Mouse (Mus musculus): Measurements from ENCODE around the gene Cenpo. TPM values are rescaled to one million over a fixed set of nuclear protein-coding genes. Genes with fewer than 3 reads are reported as not detected.
"Not testable (repeated sequence)": the region's sequence is repeated elsewhere in the genome, so short reads cannot be mapped to it uniquely, and the experiment has no call there.

The Cenpo gene
- 1 to 10 TPM; 1.6 to 1.8 TPM for total RNA-seq (2021)
- long read RNA-seq, experiment 1, full-length matches to known transcripts, result 1 of 3 reads
- long read RNA-seq, experiment 1, partial matches to known transcripts, result 0 of 3 reads
- long read RNA-seq, experiment 1, other reads (novel, unspliced or antisense), result 2 of 3 reads
- long read RNA-seq, experiment 2, partial matches to known transcripts, result 0 of 2 reads
- long read RNA-seq, experiment 2, other reads (novel, unspliced or antisense), result 2 of 2 reads

DNA sequence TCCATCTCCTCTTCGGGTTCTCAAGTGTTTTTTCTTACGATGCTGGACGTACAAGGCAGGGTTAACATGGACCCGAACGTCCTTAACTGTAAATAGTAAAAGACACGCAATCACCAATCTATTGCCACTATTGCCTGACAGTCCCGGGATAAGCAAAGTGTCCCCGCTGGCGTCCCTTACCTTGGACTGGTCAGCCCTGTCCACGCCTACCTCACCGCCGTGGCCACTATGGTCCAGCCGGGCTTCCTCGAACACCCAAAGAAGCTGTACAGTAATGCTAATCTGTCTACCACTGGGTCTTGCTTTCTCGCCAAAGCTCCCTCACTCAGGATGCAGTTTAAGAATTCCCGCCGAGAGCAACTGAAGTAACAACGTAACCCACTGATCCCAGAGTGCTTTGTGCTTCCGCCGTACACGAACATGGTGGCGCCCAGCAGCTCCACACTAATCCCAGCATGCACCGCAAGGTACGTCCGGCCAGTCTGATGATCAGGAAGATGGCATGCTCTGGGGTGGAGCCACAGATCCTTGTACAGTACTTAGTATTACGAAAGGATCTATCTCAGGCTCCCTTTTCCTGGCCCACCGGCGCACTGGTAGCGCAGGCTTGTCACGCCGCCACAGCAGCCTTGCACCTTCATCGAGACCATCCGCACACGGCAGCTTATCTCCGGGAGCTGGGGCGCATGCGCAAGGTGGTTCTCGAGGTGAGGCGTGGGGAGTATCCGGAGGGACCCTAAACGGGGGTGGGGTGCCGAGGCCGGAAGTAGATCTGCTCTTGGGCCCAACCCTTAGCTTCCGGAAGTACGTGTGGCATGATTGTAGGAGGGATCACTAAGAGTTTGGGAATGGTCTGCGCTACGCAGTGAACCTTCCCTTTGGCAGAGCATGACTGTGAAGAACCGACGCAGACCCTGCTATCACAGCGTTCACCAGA, at the start of gene Cenpo, which contains the start of gene Ptrhd1:
Gene Cenpo (minus strand): TSS at position 723 of the 937 bp plus-strand sequence.
Gene Ptrhd1 (plus strand): TSS at position 456 of the 937 bp plus-strand sequence.
- peak; percentile 96 for DNase-seq
- intact Hi-C loops (cut with DNase I), result loop anchor here (10.0 kb wide), 1 partner anchor 999 kb away; no protein-coding TSS in a partner anchor
- Histone ChIP-seq H3K27ac (peak within 1 kb of the TSS; percentile 99), H3K4me3 (peak within 1 kb of the TSS; percentile 83)
- no peak for TF ChIP-seq CTCF (IDR thresholded peaks at IDR 0.05)

DNA sequence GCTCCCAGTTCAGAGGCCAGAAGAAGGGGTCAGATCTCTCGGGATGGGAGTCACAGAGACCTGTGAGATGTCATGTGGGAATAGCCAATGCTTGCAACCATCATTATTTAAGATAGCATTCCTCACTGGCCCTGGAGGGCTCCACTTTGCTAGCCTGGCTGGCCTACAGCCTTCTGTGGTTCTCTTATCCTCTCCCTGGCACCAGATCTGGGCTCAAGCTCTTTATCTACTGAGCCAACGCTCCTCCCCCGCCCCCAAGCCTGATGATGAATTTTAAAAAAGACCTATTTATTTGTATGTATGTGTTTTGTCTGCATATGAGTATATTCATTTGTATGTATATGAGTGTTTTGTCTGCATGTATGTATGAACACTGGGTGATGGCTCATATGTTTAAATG, 45.8 kb upstream of the Cenpo start:
- intact Hi-C loops (cut with DNase I), result loop anchor here (10.0 kb wide), 1 partner anchor 265 kb away; no protein-coding TSS in a partner anchor
- Histone ChIP-seq H3K27ac (no peak overlapping the region), H3K4me3 (no peak overlapping the region)
- DNase-seq, result no peak
- no peak for TF ChIP-seq CTCF (IDR thresholded peaks at IDR 0.05)

DNA sequence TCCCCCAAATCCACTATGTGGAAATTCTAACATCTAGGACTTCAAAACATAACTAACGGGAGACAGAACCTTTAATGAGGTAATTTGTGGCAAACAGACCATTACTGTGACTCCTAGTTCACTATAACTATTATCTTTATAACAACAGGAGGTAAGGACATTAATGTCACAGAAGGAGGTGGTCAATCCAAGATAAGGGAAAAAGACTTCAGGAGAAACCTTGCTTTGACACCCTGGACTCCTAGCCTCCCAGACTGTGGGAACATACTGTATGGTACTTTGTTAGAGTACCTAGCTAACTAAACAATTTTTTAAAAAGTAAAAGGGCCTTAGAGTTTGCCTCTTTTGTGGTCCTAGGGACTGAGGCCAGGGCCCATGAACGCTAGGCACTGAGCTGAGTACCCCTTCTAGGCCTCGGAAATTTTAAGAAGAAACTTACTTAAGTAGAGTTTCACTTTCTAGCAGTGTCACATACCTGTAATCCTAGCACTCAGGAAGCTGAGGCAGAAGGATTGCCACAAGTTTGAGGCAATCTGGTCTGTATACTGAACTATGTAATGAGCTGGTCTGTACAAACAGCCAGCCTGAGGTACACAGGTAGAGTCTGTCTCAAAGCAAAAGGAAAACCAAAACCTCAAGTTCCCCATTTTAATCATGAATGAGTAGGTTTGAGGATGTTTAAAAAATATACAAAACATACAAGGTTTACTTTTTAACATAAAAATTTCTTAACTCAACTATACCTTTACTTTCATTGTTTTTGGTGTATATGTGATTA, 45.1 kb upstream of the Cenpo start:
- no peak for DNase-seq
- intact Hi-C loops (cut with DNase I), result no loop called here
- H3K27ac ChIP-seq, result no peak overlapping the region
- no peak overlapping the region for H3K4me3 ChIP-seq
- no peak for TF ChIP-seq CTCF (IDR thresholded peaks at IDR 0.05)

DNA sequence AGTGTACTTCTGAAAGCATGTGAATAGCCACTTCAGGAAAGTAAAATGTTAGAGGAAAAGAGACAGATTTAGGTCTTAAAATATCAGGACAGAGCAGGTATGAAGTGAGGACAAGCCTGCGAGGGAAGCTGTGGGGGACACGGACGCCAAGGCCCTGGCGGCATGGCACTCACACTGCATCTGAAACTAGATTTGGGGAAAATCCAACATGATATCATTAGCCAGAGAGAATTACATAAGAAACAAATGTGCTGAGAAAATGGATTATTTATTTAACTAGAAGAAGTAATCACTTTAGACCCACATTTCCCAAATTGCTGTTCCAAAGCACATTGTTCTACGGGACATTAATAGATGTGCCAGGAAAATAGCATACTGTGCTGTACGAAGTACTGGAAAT, 37.0 kb upstream of the Cenpo start:
- H3K4me3 ChIP-seq, result no peak overlapping the region
- no peak for DNase-seq
- intact Hi-C loops (cut with DNase I), result no loop called here
- no peak for TF ChIP-seq CTCF (IDR thresholded peaks at IDR 0.05)
- no peak overlapping the region for H3K27ac ChIP-seq

- TF ChIP-seq CTCF (IDR thresholded peaks at IDR 0.05), result no peak
- intact Hi-C loops (cut with DNase I), result no loop called here
- Histone ChIP-seq H3K27ac (no peak overlapping the region), H3K4me3 (no peak overlapping the region)
- no peak for DNase-seq
Measured at GRCm38 (mm10) chr12:4267765-4268164, 33.7 kb upstream of the Cenpo start.

GRCm38 (mm10) chr12:4252742-4253655, 18.9 kb upstream of the Cenpo start:
- intact Hi-C loops (cut with DNase I), result no loop called here
- Histone ChIP-seq H3K4me3 (no peak overlapping the region), H3K27ac (peak overlapping the region; percentile 67)
- no peak for TF ChIP-seq CTCF (IDR thresholded peaks at IDR 0.05)
- peak; percentile 45 for DNase-seq

DNA sequence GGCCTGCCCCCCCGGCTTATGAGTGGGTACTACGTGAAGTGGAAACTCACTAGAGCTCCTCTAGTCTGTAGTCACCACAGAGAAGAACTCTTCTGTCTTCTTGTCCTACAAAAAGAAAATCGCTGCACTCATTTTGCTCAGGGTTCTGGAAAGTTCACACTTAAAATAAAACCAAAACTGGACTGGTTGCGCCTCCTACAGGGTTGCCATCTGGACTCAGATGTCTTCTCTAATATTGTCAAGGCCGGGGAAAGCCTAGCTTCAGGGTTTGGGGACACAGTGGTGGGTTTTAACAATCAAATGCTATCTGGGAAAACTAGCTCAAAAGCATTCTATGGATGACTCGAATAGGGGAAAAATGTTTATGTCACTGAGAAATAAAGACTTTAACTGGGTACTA, 15.7 kb upstream of the Cenpo start:
- TF ChIP-seq CTCF (IDR thresholded peaks at IDR 0.05), result no peak
- H3K27ac ChIP-seq, result no peak overlapping the region
- DNase-seq, result no peak
- H3K4me3 ChIP-seq, result no peak overlapping the region
- intact Hi-C loops (cut with DNase I), result no loop called here

DNA sequence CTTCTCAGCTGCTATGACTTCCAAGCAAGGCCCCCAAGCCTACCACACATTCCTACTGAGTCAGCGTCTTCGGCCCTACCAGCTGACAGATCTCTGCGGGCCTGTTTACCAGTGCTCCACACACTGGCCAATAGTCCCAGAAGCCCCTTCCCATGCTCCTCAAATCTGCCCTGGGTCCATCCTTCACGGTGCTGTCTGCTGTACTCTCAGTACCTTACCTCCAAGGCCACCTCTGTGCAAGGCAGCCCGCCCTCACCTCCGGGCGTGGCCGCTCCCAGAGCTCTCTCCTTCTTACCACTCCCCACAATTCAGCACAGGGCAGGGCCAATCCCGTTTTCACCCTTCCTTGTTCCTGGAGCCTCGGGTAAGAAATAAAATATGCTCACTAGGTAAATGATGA, 11.6 kb upstream of the Cenpo start:
- Histone ChIP-seq H3K27ac (no peak overlapping the region), H3K4me3 (no peak overlapping the region)
- DNase-seq, result no peak
- intact Hi-C loops (cut with DNase I), result no loop called here
- no peak for TF ChIP-seq CTCF (IDR thresholded peaks at IDR 0.05)

DNA sequence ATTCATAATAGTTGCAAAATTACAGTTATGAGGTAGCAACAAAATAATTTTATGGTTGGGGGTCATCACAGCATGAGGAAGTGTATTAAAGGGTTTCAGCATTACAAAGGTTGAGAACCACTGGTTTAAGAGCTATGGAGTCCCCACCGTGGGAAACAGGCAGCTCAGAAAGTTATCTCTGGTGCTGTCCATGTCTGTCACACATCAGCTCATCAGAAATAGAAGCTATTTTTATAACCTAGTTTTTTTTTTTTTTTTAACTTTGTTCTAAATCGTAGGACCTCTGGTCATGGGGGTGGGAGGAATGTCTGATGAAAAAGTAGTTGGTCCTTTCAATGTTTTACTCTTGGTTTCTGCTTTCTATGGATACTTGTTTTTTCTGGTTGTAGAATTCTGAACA, 9.7 kb upstream of the Cenpo start:
- intact Hi-C loops (cut with DNase I), result no loop called here

GRCm38 (mm10) chr12:4240281-4240680, 6.2 kb upstream of the Cenpo start:
- DNase-seq; H3K27ac ChIP-seq; intact Hi-C loops (cut with DNase I); H3K4me3 ChIP-seq: not testable (repeated sequence)

More for the DNA sequence above, 9.7 kb upstream of the Cenpo start:
- Histone ChIP-seq H3K4me3 (no peak overlapping the region), H3K27ac (no peak overlapping the region)
- TF ChIP-seq CTCF (IDR thresholded peaks at IDR 0.05), result no peak
- DNase-seq, result no peak

- Histone ChIP-seq H3K4me3 (no peak overlapping the region), H3K27ac (no peak overlapping the region)
- no peak for DNase-seq
- TF ChIP-seq CTCF (IDR thresholded peaks at IDR 0.05), result no peak
- intact Hi-C loops (cut with DNase I), result loop anchor here (10.0 kb wide), 1 partner anchor 1003 kb away; no protein-coding TSS in a partner anchor
Measured at GRCm38 (mm10) chr12:4237481-4237880, 3.4 kb upstream of the Cenpo start.
